Mouse (Mus musculus): ENCODE results near the gene Mcl1.
"Not testable (repeated sequence)": the region's sequence is repeated elsewhere in the genome, so short reads cannot be mapped to it uniquely, and the experiment has no call there.

Gene Mcl1

GRCm38 (mm10) chr3:95658236-95658867 lies at the start of gene Mcl1:
Gene Mcl1 (plus strand): TSS chr3:95658788.
- DNase-seq: peak; percentile 96 to 97

DNA sequence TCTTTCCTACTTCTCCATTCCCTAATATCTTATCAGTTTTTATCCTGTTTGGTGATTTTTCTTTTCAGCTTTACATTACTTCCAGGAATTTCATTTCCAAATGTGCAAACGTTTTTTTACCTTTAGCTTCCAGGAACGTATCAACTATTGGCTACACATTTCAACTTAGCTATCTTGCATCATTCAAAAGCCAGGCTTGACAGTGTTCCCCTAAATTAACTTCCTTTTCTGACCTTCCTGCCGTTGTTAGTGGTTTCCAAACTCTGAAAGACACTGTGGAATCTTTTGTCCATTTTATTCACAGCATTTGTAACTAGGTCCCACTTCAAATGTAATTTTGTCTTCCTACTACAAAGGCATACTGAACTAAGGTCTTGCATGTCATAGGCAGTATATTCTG lies 49.4 kb upstream of the Mcl1 start:
- DNase-seq: no peak

DNA sequence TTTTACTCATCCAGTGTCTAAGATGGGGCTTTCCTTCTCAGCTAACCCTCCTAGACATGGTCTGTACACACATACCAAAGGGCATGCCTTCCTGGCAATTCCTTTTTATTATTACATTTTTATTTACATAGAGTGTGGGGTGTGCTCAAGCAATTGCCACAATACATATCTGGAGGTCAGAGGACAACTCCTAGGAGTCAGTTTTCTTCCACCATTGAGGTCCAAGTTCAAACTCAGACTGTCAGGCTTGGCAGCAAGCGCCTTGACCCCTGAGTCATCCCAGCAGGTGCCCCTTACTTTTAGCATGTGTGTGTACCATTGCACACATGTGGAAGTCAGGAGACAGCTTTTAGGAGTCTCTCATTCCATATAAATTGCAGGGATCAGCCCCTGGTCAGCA lies 44.6 kb upstream of the Mcl1 start:
- DNase-seq: no peak

DNA sequence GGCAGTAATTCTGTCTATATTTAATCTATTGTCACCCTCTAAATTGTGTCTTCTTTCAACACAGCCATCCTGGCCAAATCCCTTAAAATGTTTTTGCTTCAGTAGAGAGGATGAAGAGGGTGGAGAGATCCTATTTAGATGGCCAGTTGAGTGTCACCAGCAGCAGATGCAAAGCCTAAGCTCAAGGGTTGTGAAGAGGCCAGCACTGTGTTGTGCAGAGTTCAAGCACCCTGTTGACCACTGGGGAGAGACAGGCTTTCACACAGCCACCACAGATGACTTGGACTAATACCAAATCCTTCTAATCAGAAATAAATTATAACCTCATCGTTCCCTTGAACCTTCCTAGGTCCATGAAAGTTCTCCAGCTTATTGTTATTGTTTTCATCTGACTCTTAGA lies 40.1 kb upstream of the Mcl1 start:
- no peak for DNase-seq

DNA sequence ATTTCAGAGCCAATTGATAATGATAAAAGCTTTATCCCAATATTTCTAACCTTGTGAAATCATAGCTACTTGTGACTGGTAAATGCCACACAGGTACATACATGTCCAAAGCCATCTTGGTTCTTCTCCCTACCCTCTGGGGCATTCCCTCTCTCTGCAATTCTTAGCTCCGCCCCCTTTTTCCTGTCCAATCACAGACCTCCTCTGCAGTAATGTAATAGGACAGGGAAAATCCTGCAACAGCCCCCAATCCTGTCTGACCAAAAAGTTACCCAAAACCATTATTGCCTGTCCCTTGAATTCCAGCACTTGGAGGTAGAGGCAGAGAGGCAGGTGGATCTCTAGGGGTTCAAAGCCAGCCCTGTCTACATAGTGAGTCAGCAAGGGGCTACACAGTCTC lies 37.3 kb upstream of the Mcl1 start:
- DNase-seq: no peak

DNA sequence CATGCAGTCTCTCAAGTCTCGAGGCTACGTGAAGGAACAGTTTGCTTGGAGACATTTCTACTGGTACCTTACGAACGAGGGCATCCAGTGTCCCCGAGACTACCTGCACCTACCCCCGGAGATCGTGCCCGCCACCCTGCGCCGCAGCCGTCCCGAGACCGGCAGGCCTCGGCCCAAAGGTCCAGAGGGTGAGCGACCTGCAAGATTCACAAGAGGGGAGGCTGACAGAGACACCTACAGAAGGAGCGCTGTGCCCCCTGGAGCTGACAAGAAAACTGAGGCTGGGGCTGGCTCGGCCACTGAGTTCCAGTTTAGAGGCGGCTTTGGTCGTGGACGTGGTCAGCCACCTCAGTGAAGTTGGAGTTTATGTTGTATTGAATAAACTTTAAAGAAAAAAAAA lies 36.2 kb upstream of the Mcl1 start:
- not testable (repeated sequence) for DNase-seq

DNA sequence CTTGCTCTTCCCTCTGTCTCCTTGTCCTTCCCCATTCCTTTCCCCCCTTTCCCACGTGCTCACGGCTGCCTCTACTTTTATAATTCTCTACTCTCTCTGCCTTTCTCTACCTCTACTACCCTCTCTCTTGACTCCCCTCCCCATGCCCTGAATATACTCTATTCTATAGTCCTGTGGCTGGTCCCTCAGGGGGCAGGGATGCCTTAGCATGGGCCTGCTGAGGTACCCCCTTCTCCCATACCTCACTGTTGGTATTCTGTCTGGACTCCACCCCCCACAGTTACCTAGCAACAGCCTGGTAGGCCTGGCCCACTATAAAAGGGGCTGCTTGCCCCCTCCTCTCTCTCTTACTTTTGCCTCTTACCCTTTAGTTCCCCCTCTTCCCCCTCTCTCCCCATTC lies 35.0 kb upstream of the Mcl1 start:
- DNase-seq: peak in 1 of 2 experiments; percentile 15

GRCm38 (mm10) chr3:95623991-95624515 lies 34.5 kb upstream of the Mcl1 start:
- peak in 1 of 2 experiments; percentile 35 for DNase-seq

DNA sequence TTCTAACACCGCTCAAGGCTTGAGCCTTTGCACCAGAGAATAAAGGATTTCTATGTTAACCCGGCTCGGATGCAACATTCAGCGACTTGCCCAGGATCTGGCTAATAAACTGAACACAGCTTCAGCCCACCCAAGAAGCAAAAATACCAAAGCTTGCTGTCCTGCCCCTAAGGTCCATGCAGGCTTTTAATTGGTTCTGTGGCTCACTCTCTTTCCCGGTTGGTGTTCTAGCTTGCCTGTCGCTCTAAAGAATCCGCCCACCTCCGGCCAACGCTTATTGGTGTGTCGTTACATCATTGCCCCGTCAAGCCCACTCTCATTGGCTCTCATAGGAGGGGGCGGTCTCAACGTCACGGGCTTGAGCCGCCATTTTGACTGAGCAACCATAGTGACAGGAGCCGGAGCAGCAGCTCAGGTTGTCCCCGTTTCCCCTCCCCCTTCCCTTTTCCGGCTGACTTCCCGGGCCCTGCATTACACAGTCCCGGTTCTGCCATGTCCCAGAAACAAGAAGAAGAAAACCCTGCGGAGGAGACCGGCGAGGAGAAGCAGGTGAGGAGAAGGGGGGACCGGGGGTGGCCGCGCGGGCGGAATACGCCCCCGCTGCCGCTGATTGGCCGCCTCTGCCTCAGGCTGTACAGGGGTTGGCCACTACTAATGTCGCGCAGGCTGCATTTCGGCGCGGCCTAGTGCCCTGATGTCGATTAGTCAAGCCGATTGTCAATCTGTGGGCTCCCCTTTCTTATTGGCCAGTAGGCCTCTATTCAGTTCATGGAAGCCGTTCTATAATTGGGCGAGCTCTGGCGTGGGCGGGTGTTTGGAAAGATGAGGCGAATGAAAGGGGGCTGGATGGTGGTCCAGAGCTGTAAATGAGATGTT lies 33.7 kb upstream of the Mcl1 start, which contains the start of gene Ensa:
Gene Ensa (plus strand): TSS at position 366 of the 876 bp plus-strand sequence.
- DNase-seq: peak; percentile 97 to 98

- peak in 1 of 2 experiments; percentile 12 for DNase-seq
These were observed 30.8 kb upstream of the Mcl1 start for GRCm38 (mm10) chr3:95627763-95628162.

DNA sequence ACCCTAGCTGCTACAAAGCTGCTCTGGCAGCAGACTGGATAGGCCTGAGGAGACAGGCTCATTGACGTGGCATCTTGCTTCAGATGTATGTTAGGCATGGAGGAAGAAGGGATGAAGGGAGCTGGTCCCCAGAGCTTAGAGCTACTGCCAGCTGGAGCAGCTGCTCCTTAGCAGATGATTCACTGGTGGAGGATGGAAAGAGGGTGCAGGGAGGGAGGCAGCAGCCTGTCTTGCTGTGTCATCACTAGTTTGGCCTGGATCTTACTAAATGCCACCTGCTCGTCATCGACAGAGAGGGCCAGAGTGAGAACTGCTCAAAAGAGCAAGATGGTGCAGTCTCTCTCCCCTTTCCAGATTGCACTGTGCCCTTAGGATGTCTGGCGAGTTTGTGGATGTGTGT lies 28.8 kb upstream of the Mcl1 start:
- DNase-seq: peak; percentile 53 to 65

- no peak for DNase-seq
These were observed 27.7 kb upstream of the Mcl1 start for GRCm38 (mm10) chr3:95630856-95631255.

GRCm38 (mm10) chr3:95631304-95631703 lies 27.3 kb upstream of the Mcl1 start:
- DNase-seq: no peak

DNA sequence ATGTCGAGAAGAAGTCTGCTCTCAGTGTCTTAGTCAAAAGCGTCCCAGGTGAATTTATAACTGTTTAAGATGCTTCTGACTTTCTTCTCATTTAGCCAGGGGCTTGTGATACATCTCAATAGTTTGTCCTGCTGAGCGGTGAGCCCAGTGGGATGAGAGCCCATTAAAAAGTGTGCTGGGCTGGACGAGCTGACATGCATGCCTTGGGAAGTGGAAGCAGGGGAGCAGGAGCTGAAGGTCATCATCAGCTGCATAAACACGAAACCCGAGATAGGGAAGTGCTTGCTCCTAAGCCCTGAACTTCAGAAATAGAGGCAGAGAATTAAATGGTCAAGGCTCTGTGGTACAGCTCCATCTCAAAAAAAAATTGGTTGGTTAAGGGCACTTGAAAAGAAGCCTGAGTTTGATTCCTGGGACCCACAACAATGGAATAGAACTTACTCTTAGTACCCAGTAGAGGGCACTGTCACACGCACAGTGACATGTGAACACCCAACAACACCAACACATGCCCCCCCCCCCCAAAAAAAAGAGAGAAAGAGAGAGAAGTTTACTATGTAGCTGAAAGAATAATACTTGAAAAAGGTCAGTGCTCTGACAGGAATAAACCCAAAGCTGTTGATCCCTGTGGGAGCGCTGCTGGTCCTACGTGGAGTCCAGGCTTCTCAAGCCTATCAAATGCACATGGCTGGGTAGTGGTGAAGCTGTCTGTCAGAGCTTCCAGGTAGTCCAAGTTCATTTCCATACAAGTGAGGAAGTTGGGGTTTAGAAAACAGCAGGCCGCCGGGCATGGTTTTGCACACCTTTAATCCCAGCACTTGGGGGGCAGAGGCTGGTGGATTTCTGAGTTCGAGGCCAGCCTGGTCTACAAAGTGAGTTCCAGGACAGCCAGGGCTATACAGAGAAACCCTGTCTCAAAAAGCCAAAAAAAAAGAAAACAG lies 25.7 kb upstream of the Mcl1 start:
- DNase-seq: peak in 1 of 2 experiments; percentile 34

GRCm38 (mm10) chr3:95635636-95636035 lies 23.0 kb upstream of the Mcl1 start:
- no peak for DNase-seq

DNA sequence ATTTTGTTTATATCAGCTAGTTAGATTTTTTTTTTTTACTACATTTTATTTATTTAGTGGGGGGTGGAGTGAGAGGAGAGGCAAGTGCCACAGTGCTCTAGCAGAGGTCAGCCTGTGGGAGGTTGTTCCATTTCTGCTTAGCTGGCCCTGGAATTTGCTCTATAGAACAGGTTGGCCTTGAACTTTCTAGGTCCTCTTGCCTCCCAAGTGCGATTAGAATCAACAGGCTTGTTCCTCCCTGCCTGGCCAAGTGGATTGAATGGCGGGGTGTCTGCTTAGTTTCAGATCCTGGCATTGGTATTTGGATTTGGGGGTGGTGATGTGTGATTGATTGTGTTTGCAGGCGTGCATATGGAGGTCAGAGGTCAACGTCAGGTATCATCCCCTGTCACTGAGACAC lies 22.5 kb upstream of the Mcl1 start:
- no peak for DNase-seq

GRCm38 (mm10) chr3:95639694-95640093 lies 18.9 kb upstream of the Mcl1 start:
- DNase-seq: no peak

- no peak for DNase-seq
These were observed 15.5 kb upstream of the Mcl1 start for GRCm38 (mm10) chr3:95643097-95643496.

DNA sequence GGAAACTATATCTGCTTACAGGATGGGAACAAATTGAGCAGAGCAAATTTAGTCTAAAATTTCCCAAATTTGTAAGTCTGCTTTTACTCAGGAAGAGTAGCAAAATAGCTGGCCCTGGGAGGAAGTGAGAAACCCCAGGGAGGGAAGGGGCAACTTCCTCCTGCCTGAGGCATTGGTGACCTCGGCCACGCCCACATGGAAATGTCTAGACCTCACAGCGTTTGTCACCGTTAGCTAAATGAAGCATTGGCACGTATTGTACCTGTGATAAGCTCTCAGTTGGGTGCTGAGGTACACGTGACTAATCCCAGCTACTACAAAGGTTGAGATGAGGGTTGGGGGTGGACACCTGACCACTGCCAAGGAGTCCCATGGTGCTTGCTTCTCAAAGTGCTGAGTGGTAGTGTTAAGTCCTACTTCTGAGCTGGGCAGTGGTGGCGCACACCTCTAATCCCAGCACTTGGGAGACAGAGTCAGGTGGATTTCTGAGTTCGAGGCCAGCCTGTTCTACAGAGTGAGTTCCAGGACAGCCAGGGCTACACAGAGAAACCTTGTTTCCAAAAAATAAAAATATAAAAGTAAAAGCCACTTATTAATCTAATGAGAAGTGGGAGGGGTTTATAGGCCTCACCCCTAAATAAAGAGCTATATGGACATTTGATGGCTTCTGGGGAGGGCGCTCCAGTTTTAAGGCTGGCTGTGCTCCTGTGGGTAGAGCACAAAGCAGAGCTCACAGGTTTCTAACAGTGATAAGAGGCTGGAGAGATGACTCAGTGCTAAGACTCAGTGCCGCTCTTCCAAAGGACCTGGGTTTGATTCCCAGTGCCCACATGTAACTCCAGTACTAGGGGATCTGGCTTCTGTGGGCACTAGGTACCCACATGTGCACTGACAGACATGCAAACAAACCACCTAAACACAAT lies 13.0 kb upstream of the Mcl1 start:
- DNase-seq: no peak

- no peak for DNase-seq
These were observed 10.6 kb upstream of the Mcl1 start for GRCm38 (mm10) chr3:95648016-95648415.

DNA sequence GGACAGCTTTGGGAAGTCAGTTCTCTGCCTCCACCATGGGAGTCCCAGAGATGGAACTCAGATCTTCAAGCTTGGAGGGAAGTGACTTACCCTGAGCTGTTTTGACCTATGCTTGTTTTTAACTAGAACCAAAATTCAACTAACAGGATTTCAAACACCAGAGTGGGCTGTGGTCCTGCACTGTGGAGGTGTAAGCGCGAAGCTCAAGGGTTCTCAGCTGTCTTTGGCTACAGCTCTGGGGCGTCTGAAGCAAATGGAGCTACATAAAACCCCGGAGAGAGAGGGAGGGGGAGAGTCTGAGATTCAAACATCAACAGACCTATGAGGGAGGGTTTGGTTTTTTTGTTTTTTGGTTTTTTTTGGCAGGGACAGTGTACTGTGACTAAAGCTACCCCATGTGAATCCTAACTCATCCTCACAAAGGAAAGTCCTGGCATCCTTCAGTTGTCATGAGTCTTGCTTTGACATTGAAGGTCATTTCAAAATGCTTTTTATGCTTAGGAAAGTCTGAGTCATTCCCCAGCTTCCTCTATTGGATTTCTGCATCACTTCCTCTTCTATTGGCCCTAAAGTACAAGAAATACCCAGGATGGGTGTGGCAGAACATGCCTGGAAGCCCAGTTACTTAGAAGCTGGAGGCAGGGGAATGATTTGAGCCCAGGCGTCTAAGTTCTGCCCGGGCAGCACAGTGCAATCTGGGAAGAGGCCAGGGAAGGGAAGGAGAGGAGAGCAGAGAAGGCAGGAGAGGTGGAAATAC lies 8.1 kb upstream of the Mcl1 start:
- DNase-seq: no peak
